Comparison of ENCODE assay signal across 8 mouse cellular contexts in genomic region chr2:158180797-158181196, GRCm38 (mm10). TPM values are rescaled to one million over a fixed set of nuclear protein-coding genes. Genes with fewer than 3 reads are reported as not detected.
DNase-seq lines count a peak whose midpoint lies in the region; ATAC-seq and TF ChIP-seq lines count a peak whose summit lies in the region.

No protein-coding gene starts in this region.

- H3K4me2 ChIP-seq in midbrain, embryonic 11.5 days: no peak overlapping the region
- H3K4me2 ChIP-seq in midbrain, embryonic 15.5 days: no peak overlapping the region
- no peak overlapping the region for H3K4me2 ChIP-seq in hindbrain, postnatal 0 days (ENCODE audit: low read depth, low read length)
- no peak overlapping the region for H3K4me2 ChIP-seq in midbrain, postnatal 0 days (ENCODE audit: low read depth, low read length, poor library complexity, severe bottlenecking)

- no peaks in the 10 kb centered on the region for H3K27me3 ChIP-seq in midbrain, embryonic 11.5 days (ENCODE audit: control insufficient read depth, insufficient read depth, low read length)
- H3K27me3 ChIP-seq in midbrain, embryonic 15.5 days (replicated peaks): no peaks in the 10 kb centered on the region
- no peaks in the 10 kb centered on the region for H3K27me3 ChIP-seq in hindbrain, postnatal 0 days (ENCODE audit: insufficient read depth, low read length)
- no peaks in the 10 kb centered on the region for H3K27me3 ChIP-seq in midbrain, postnatal 0 days (ENCODE audit: insufficient read depth, low read length)

- peaks cover 5% of the 10 kb centered on the region; the same call in 1 of the 2 replicates for H3K4me1 ChIP-seq in midbrain, embryonic 11.5 days (ENCODE audit: control insufficient read depth, insufficient read depth, low read length)
- H3K4me1 ChIP-seq in midbrain, embryonic 15.5 days: peaks cover 27% of the 10 kb centered on the region
- peaks cover 10% of the 10 kb centered on the region; the same call in 1 of the 2 replicates for H3K4me1 ChIP-seq in hindbrain, postnatal 0 days (ENCODE audit: insufficient read depth, low read length)
- no peaks in the 10 kb centered on the region for H3K4me1 ChIP-seq in midbrain, postnatal 0 days (ENCODE audit: insufficient read depth, low read length)

- no peak for ATAC-seq in midbrain, embryonic 11.5 days (ENCODE audit: low FRiP score)
- ATAC-seq in midbrain, embryonic 15.5 days (replicated peaks): no peak
- ATAC-seq in hindbrain, postnatal 0 days: no peak
- ATAC-seq in midbrain, postnatal 0 days (ENCODE audit: low FRiP score): no peak

- peak; percentile 85 for TF ChIP-seq CTCF in hindbrain, postnatal 0 days (IDR thresholded peaks at IDR 0.05; ENCODE audit: low read depth)
- TF ChIP-seq CTCF in midbrain, postnatal 0 days (IDR thresholded peaks at IDR 0.05): peak; percentile 85

- H3K9ac ChIP-seq in midbrain, embryonic 11.5 days (ENCODE audit: low read length): no peak overlapping the region
- no peak overlapping the region for H3K9ac ChIP-seq in midbrain, embryonic 15.5 days
- H3K9ac ChIP-seq in hindbrain, postnatal 0 days (replicated peaks; ENCODE audit: low read length): no peak overlapping the region
- no peak overlapping the region for H3K9ac ChIP-seq in midbrain, postnatal 0 days (replicated peaks; ENCODE audit: low read length, poor library complexity, severe bottlenecking)

- no peaks in the 10 kb centered on the region for H3K9me3 ChIP-seq in midbrain, embryonic 11.5 days (ENCODE audit: control insufficient read depth, low read length)
- H3K9me3 ChIP-seq in midbrain, embryonic 15.5 days: no peaks in the 10 kb centered on the region
- no peaks in the 10 kb centered on the region for H3K9me3 ChIP-seq in hindbrain, postnatal 0 days (ENCODE audit: low read length)
- H3K9me3 ChIP-seq in midbrain, postnatal 0 days (ENCODE audit: low read length): no peaks in the 10 kb centered on the region

- 42% methylated on average over 9 of the region's 9 CpGs for WGBS in midbrain, embryonic 11.5 days
- WGBS in midbrain, embryonic 15.5 days: 40% methylated on average over 9 of the region's 9 CpGs
- WGBS in hindbrain, postnatal 0 days: 37% methylated on average over 9 of the region's 9 CpGs
- WGBS in midbrain, postnatal 0 days: 49% methylated on average over 9 of the region's 9 CpGs

- no peak overlapping the region for H3K27ac ChIP-seq in midbrain, embryonic 11.5 days (ENCODE audit: low read depth, low read length)
- no peak overlapping the region for H3K27ac ChIP-seq in midbrain, embryonic 15.5 days
- no peak overlapping the region for H3K27ac ChIP-seq in hindbrain, postnatal 0 days
- H3K27ac ChIP-seq in midbrain, postnatal 0 days (ENCODE audit: low read depth, low read length): no peak overlapping the region

- no peak overlapping the region for H3K4me3 ChIP-seq in midbrain, embryonic 11.5 days (ENCODE audit: low read depth, low read length)
- no peak overlapping the region for H3K4me3 ChIP-seq in midbrain, embryonic 15.5 days
- H3K4me3 ChIP-seq in hindbrain, postnatal 0 days (ENCODE audit: low read length): no peak overlapping the region
- no peak overlapping the region for H3K4me3 ChIP-seq in midbrain, postnatal 0 days (ENCODE audit: low read depth, low read length)

- DNase-seq in cerebellum, adult 8-10 months: peak; percentile 17
- DNase-seq in cerebellum, adult 11 months: no peak
- peak; percentile 94 for DNase-seq in midbrain, embryonic 11.5 days (ENCODE audit: low spot score, missing footprints)
- DNase-seq in cerebellum, postnatal 14 days: peak; percentile 73 to 89
- DNase-seq in hindbrain, postnatal 0 days (ENCODE audit: low spot score): peak; percentile 80
- peak; percentile 60 for DNase-seq in midbrain, postnatal 0 days (ENCODE audit: low spot score)
- DNase-seq in adipocyte (ENCODE audit: low spot score): no peak

- no peaks in the 10 kb centered on the region for H3K36me3 ChIP-seq in midbrain, embryonic 11.5 days (ENCODE audit: control insufficient read depth, insufficient read depth, low read length)
- no peaks in the 10 kb centered on the region for H3K36me3 ChIP-seq in midbrain, embryonic 15.5 days (replicated peaks)
- H3K36me3 ChIP-seq in hindbrain, postnatal 0 days (ENCODE audit: insufficient read depth, low read length): no peaks in the 10 kb centered on the region
- H3K36me3 ChIP-seq in midbrain, postnatal 0 days (ENCODE audit: insufficient read depth, low read length): no peaks in the 10 kb centered on the region

RNA-seq across cellular contexts. Expression of gene Tgm2, which starts 34.6 kb away (rescaled TPM):
- polyA plus RNA-seq in midbrain, embryonic 11.5 days (2014; fragmentation: Nextera tagmentation; extraction: Ambion mirVana): 5.8 and 6.5 TPM in 2 replicates
- polyA plus RNA-seq in midbrain, embryonic 15.5 days (2015; fragmentation: Nextera tagmentation; extraction: Ambion mirVana): 10.1 and 12.4 TPM in 2 replicates
- 13.6 and 14.4 TPM in 2 replicates for total RNA-seq in hindbrain, postnatal 0 days (2014; rRNA removed)
- 6.5 and 7.1 TPM in 2 replicates for polyA plus RNA-seq in hindbrain, postnatal 0 days (2015; fragmentation: Nextera tagmentation; extraction: Ambion mirVana)
- total RNA-seq in midbrain, postnatal 0 days (2014; rRNA removed): 13.3 and 16.0 TPM in 2 replicates
- 6.8 and 8.6 TPM in 2 replicates for polyA plus RNA-seq in midbrain, postnatal 0 days (2015; fragmentation: Nextera tagmentation; extraction: Ambion mirVana)

RNA-seq across cellular contexts. Expression of gene D630003M21Rik, which starts 48.2 kb away (rescaled TPM):
- polyA plus RNA-seq in midbrain, embryonic 11.5 days (2014; fragmentation: Nextera tagmentation; extraction: Ambion mirVana): 0.92 and 0.94 TPM in 2 replicates
- polyA plus RNA-seq in midbrain, embryonic 15.5 days (2015; fragmentation: Nextera tagmentation; extraction: Ambion mirVana): 1.6 TPM in 2 replicates
- total RNA-seq in hindbrain, postnatal 0 days (2014; rRNA removed): 6.0 and 7.8 TPM in 2 replicates
- polyA plus RNA-seq in hindbrain, postnatal 0 days (2015; fragmentation: Nextera tagmentation; extraction: Ambion mirVana): 1.8 and 2.3 TPM in 2 replicates
- 4.6 and 5.5 TPM in 2 replicates for total RNA-seq in midbrain, postnatal 0 days (2014; rRNA removed)
- 1.1 and 1.5 TPM in 2 replicates for polyA plus RNA-seq in midbrain, postnatal 0 days (2015; fragmentation: Nextera tagmentation; extraction: Ambion mirVana)

Comparison
In these comparisons a context has a peak if more than half of its experiments do, and no peak if none do; other contexts are left out.
1. DNase-seq: peak in cerebellum, adult 8-10 months (single experiment), midbrain, embryonic 11.5 days (single experiment), cerebellum, postnatal 14 days (2 of 2), hindbrain, postnatal 0 days (single experiment) and midbrain, postnatal 0 days (single experiment); none in cerebellum, adult 11 months (single experiment) and adipocyte (single experiment).